Mouse (Mus musculus) regulatory T cell (primary cell): ENCODE results near the gene Zfhx3.

Experiments used
- in situ Hi-C: fragments of 300-600 bp; cut with MboI, MseI; formaldehyde crosslinking; loops from one replicate; pipeline ENCODE4 v1.15.1; 2025; ENCODE audit warnings: high pct_unique_total_duplicates

The Zfhx3 gene

GRCm38 (mm10) chr8:108592028-108592724, 649.7 kb downstream of the Zfhx3 start:
- in situ Hi-C loops = no loop called here

- in situ Hi-C loops = no loop called here
Observed at GRCm38 (mm10) chr8:108592990-108593589, 650.6 kb downstream of the Zfhx3 start.

GRCm38 (mm10) chr8:108593891-108594290, 651.4 kb downstream of the Zfhx3 start:
- in situ Hi-C loops = no loop called here

- in situ Hi-C loops = no loop called here
Observed at GRCm38 (mm10) chr8:108594361-108595060, 652.1 kb downstream of the Zfhx3 start.

GRCm38 (mm10) chr8:108595061-108595419, 652.6 kb downstream of the Zfhx3 start:
- in situ Hi-C loops = no loop called here

- in situ Hi-C loops = no loop called here
Observed at GRCm38 (mm10) chr8:108595721-108596495, 653.5 kb downstream of the Zfhx3 start.

GRCm38 (mm10) chr8:108599003-108599402, 656.6 kb downstream of the Zfhx3 start:
- in situ Hi-C loops = no loop called here

GRCm38 (mm10) chr8:108599558-108599957, 657.1 kb downstream of the Zfhx3 start:
- in situ Hi-C loops = no loop called here

- in situ Hi-C loops = no loop called here
Observed at GRCm38 (mm10) chr8:108608678-108609077, 666.2 kb downstream of the Zfhx3 start.

- in situ Hi-C loops = no loop called here
Observed at GRCm38 (mm10) chr8:108609114-108609513, 666.7 kb downstream of the Zfhx3 start.

- in situ Hi-C loops = no loop called here
Observed at GRCm38 (mm10) chr8:108611141-108611674, 668.8 kb downstream of the Zfhx3 start.

GRCm38 (mm10) chr8:108611792-108612413, 669.5 kb downstream of the Zfhx3 start:
- in situ Hi-C loops = no loop called here

GRCm38 (mm10) chr8:108612815-108613214, 670.4 kb downstream of the Zfhx3 start:
- in situ Hi-C loops = no loop called here

- in situ Hi-C loops = no loop called here
Observed at GRCm38 (mm10) chr8:108613280-108613679, 670.8 kb downstream of the Zfhx3 start.

- in situ Hi-C loops = loop anchor here (10.0 kb wide), 1 partner anchor 1204 kb away; no protein-coding TSS in a partner anchor
Observed at GRCm38 (mm10) chr8:108621296-108621695, 678.9 kb downstream of the Zfhx3 start.

GRCm38 (mm10) chr8:108623660-108624059, 681.2 kb downstream of the Zfhx3 start:
- in situ Hi-C loops = loop anchor here (10.0 kb wide), 1 partner anchor 1201 kb away; no protein-coding TSS in a partner anchor

GRCm38 (mm10) chr8:108625571-108626120, 683.2 kb downstream of the Zfhx3 start:
- in situ Hi-C loops = loop anchor here (10.0 kb wide), 1 partner anchor 1199 kb away; no protein-coding TSS in a partner anchor

GRCm38 (mm10) chr8:108631069-108631468, 688.6 kb downstream of the Zfhx3 start:
- in situ Hi-C loops = no loop called here

GRCm38 (mm10) chr8:108634282-108634681, 691.8 kb downstream of the Zfhx3 start:
- in situ Hi-C loops = no loop called here

- in situ Hi-C loops = no loop called here
Observed at GRCm38 (mm10) chr8:108637887-108638286, 695.4 kb downstream of the Zfhx3 start.

GRCm38 (mm10) chr8:108645660-108646059, 703.2 kb downstream of the Zfhx3 start:
- in situ Hi-C loops = no loop called here
